Mouse (Mus musculus): ENCODE data around the gene Hoxa4. TPM values are rescaled to one million over a fixed set of nuclear protein-coding genes. Genes with fewer than 3 reads are reported as not detected.
A peak's percentile ranks its signal among the peaks of the same experiment; 100 is the strongest.

Hoxa4 gene
- total RNA-seq, 2 experiments from 2014 or later: 2.0 TPM

DNA sequence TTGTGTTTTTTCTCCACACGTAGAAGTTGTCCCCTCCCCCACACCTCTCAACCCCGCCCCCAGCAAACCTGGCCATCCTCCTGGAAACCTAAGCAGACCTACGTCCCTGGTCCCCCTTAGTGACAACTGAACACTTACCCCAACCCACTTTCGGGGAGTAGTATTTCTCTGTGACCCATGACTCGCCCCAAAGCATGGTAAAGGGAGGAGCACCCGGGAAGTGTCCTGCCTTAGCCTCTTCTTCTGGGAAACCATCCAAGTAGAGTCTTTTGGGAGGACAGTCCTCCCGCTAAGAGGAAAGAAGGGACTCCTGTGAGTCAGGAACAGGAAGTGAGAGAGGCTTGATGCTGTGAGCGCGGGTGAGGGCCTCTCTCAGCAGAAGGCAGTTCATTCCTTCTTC, 31.6 kb downstream of the Hoxa4 start:
- intact Hi-C loops (cut with DNase I): loop anchor here (5.0 kb wide), 3 partner anchors 32 to 153 kb away; partner anchors contain the start of genes Hoxa4 and Hoxa6
- DNase-seq: no peak

DNA sequence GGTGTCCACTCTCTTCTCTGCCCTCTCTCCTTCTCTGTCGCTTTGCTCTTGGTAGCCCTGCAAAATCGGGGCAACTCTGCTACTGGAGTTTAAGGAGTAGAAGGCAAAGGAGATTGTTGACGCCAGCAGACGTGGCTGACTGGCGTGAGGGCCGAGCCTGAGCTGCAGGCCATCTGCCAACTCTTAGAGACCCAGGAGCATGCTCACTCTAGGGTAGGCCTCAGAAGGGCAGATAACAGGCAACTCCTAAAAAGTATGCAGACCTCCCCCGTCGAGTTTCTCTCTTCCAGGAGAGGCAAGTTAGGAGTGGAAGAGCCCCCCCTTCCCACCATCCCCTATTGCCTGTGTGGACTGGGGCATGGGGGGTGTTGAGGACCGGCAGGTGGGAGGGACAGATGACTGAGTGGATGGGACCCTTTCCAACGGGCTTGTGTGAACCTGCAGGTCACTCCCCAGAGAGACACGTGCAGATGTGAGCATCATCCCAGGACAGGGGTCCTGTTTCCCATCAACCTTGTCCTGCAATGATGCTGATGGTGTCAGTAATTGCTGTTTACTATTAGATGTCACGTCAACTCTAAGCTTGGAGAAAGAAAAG, 32.3 kb downstream of the Hoxa4 start:
- DNase-seq: no peak
- intact Hi-C loops (cut with DNase I): loop anchor here (5.0 kb wide), 2 partner anchors 33 to 152 kb away; partner anchors contain the start of gene Hoxa4

DNA sequence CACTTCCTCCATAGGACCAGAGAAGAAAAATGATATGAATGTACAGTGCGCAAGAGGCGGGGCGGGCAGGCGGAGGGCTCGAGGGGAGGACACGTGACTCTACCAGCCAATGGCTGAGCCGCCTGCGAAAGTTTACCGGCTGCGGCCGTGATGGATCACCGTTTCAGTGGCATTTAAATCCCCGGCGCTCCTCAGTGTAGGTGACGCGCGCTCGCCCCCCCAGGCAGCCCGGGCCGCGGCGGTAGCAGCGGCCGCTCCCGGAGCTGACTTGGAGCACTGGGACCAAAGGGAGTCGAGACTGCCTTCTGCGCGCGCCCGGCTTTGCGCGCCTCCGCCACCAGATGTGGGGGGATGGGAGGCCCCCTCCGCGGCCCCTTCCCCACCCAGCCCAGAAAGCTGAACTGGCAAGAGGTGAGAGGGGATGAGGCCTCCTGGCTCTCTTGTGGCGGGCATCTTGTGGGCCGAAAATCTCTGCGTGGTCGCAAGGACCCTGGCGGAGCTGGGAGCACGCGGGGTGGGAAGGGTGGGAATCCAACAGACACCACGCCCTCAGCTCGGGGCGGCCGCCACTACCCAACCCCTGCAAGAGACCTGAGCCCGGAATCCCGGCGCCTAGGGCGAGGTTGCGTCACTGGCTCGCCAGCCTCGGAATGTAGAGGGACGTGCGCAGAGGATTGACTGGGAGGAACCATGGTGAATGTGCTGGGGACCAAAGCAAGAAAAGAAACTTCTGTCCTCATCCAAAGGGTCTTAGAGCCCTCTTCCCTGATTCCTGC, 33.1 kb downstream of the Hoxa4 start, which contains the start of gene Hoxa1:
TSS of gene Hoxa1 (minus strand) at position 42 of the 776 bp plus-strand sequence.
- peak; percentile 59 to 62 for DNase-seq
- intact Hi-C loops (cut with DNase I): loop anchor here (5.0 kb wide), 2 partner anchors 34 to 151 kb away; partner anchors contain the start of gene Hoxa4

DNA sequence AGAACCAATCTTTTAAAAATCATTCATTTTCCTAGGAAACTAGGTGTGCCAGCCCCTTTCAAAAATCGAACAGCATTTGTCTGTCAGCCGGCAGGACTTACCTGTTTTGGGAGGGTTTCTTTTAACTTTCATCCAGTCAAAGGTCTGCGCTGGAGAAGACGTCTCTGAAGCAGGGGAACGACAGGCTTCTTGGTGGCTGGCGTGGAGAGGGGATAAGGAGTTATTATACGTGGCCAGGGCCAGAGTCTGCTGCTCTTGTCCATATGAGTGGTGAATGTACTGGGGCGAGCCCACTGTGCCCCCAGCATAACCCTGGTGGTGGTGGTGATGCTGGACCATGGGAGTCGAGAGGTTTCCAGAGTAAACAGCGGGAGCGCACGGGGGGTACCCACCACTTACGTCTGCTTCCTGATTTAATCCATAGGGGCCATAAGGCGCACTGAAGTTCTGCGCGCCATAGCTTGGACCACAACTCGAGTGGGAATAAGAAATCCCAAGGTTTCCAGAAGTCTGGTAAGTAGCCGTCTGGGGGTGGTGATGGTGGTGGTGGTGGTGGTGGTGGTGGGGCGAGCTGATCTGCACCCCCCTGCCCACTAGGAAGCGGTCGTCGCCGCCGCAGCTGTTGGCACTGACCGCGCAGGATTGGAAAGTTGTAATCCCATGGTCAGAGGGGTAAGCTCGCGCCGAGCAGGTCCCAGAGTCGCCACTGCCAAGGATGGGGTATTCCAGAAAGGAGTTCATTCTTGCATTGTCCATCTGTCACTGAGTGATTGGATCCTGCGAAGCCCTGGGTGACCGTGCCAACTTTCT, 33.9 kb downstream of the Hoxa4 start:
- DNase-seq: no peak
- intact Hi-C loops (cut with DNase I): loop anchor here (5.0 kb wide), 2 partner anchors 35 to 150 kb away; partner anchors contain the start of gene Hoxa4

DNA sequence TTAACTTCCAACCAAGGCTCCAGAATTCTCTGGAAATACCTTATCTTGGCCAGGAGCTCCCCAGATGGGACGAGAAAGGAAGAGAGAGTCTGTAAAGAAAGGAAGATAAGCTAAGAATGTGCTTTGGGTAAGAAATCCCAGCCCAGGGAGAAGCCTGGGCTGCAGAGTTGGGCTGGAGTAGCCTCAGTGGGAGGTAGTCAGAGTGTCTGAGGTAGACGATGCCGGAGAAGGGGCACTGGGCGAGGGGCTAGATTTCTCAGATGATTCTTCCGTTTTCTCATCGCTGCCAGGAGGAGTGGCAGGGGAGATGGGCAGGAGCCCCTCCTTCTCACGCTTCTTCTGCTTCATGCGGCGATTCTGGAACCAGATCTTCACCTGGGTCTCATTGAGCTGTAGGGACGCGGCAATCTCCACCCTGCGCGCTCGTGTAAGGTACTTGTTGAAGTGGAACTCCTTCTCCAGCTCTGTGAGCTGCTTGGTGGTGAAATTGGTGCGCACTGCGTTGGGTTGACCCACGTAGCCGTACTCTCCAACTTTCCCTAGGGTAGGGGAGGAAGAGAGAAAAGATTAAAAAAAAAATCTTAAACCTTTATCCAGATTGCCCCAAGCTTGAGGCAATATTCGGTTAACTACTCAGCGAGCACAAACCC, 34.9 kb downstream of the Hoxa4 start:
- intact Hi-C loops (cut with DNase I): loop anchor here (5.0 kb wide), 2 partner anchors 36 to 149 kb away; partner anchors contain the start of gene Hoxa4

DNA sequence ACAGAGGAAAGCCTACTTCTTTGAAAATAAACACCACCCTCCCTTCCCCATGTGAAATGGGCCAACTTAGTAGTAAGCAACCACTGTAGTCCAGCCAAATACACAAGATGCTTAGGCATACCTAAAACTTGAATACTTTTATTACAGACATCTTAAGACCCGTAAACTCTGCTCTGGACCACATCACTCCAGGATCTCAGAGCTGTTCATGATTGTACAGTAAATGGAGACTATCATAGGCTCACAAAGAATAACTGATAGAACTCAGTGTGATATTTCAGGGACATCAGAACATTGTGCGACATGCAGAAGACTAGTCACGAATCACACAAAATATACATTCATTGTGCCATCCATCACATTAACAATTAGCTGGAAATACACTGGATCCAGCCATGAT, 36.1 kb downstream of the Hoxa4 start:
- DNase-seq: no peak
- intact Hi-C loops (cut with DNase I): loop anchor here (5.0 kb wide), 2 partner anchors 37 to 148 kb away; partner anchors contain the start of gene Hoxa4

More for the DNA sequence above, 34.9 kb downstream of the Hoxa4 start:
- no peak for DNase-seq

DNA sequence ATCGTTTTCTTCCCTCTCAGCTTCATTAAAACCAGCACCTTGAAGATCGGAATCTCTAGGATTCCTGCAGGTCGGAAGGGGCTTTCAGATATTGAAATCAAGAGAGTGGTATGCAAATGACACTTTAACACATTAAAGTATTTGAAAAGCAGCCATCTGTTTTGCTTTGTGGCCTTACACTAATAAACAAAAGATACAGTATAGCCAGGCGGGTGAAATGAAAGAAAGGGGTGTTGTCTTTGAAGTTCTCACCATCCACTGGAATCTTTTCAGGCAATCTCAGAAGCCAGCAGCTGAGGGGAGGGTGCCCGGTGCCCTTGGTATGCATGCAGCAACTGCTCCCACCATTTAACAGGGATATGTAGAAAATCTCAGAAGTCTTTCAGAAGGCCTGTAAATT, 37.5 kb downstream of the Hoxa4 start:
- DNase-seq: no peak
- intact Hi-C loops (cut with DNase I): no loop called here

DNA sequence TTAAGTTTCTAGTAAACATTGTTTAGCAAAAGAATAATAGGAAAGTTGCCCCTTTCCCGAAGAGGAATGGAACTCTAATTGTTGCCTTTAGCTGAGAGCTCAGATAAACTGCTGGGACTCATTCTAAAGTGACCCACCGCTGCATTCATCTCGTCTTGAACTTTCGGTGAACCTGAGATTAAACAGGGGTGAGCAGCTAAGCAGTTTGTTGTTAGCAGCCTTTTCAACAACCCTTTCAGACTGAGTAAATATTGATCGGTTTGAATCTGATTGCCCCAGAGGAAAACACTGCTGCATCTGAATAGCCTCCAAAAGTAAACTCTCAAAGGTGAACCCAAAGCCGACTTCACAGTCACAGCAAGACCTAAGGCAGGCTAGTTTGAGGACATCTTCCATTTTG, 38.3 kb downstream of the Hoxa4 start:
- intact Hi-C loops (cut with DNase I): no loop called here
- no peak for DNase-seq

DNA sequence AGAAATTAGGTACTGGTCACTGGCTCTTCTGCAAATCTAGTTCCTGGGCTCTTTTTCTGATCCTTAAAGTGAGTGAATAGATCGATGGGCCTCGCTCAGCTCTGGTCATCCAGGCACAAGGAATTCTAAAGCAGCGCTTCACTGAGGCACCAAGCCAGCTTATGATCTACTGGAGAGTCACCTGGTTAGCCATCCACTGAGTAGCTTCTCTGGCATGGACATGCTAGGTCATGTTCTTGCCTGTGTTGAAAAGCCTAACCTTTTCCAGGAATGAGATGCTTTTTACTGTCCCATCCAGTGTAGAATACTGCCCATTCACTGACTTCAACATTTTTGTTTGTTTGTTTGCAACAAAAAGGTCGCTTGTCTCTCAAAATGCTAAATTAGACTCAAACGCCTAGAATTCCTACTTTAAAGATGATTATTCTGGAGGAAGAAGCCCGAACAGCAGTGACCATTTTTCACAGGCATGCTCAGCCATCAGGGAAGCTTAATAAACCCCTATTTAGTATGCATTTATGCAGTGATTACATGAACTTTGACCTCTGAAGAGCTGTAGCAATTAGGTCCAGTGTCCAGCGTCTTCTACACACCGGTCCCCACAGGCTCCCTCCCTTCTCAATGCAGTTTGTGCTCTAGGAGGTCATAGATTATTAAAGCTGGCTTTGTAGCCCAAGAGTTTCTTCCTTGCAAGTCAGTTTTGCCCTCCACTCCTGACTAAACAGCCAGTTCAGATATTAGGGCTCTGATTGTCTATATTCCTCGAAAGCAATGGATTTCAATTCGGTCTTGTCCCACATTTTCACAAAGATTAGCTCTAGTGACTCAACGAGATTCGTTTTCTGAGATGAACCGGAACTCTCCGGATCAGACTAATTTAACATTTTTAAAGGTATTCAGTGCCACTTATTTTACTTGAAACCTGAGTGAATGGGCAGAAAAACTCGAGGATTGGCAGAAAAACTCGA, 39.0 kb downstream of the Hoxa4 start:
- DNase-seq: no peak
- intact Hi-C loops (cut with DNase I): no loop called here

DNA sequence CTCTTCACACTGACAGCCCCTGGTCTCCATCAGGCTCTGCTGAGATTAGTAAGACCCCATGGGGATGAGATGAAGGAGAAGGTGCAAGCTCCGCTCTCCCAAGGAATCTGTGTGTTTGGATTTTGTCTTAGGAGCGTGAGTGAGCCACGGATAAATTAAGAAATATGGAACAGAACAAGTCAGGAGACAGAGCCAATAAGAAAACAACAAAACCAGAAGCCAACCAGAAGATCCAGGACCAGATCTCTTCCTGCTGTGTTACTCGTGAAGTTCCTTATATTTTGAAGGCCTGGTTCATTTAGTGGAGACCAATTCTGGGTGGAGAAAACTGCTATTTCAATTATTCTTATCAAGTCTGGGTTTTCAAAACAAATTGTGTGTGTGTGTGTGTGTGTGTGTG, 40.0 kb downstream of the Hoxa4 start:
- intact Hi-C loops (cut with DNase I): no loop called here

DNA sequence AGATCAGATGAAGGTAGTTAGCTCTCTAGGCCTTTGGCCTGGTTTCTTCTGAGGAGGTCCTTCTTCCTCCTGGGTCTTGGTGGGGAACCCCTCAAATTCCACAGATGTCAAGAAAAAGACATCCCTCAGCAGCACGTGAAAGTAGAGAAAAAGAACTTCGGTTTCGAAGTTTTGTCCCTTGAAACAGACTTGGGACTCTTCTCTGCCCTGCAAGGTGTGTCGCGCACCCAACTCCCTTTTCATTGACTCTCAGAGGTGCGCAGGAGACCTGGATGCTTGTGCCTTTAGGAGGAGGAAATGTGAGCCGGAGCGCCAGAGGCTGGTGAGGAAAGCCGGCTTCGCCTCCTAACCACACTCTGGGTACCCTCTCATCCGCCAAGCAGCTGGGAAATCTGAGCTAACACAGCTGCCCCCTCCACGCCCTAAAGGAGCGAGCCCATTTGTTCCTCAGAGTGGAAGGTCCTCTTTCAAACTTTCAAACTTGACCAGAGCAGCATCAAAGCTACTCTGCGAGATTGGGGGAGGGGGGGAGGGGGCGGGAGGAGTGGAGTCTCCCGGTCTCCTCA, 41.1 kb downstream of the Hoxa4 start:
- DNase-seq: no peak
- intact Hi-C loops (cut with DNase I): no loop called here

More for the DNA sequence above, 40.0 kb downstream of the Hoxa4 start:
- no peak for DNase-seq

Small RNA genes within 50 kb of the gene (microRNA-seq; reads per million reads assigned to microRNA genes)
- 9,027 to 9,576 reads per million in 2 experiments for gene Mir196b

Other genes with a start within 250 kb of the Hoxa4 start
- gene Skap2, start 179.2 kb downstream of the Hoxa4 start, total RNA-seq (2021): 1 to 10 TPM; 2.1 to 3.6 TPM
- gene Hoxa1, start 33.4 kb downstream of the Hoxa4 start, total RNA-seq (2021): under 1 TPM; 0.13 to 0.15 TPM
- gene Hoxa2, start 26.9 kb downstream of the Hoxa4 start, total RNA-seq (2021): under 1 TPM in 1 of 2 experiments, not detected in 1; 0.22 TPM
- not detected for gene 5730596B20Rik, start 14.3 kb downstream of the Hoxa4 start, total RNA-seq (2021)
- 1 to 10 TPM; 1.6 to 2.0 TPM for gene Hoxa5, start 12.8 kb upstream of the Hoxa4 start, total RNA-seq (2021)
- gene Hoxa6, start 17.0 kb upstream of the Hoxa4 start, total RNA-seq (2021): 1 to 10 TPM; 1.3 to 1.8 TPM
- gene Hoxa3, start 21.6 kb upstream of the Hoxa4 start, total RNA-seq (2021): 1 to 10 TPM; 1.9 to 2.2 TPM
- gene Gm28308, start 21.6 kb upstream of the Hoxa4 start, total RNA-seq (2021): under 1 TPM in 1 of 2 experiments, not detected in 1; 0.71 TPM
- 1 to 10 TPM; 3.7 to 4.0 TPM for gene Hoxa7, start 30.1 kb upstream of the Hoxa4 start, total RNA-seq (2021)
- 1 to 10 TPM; 3.9 to 6.8 TPM for gene Hoxa9, start 39.3 kb upstream of the Hoxa4 start, total RNA-seq (2021)
- 10 to 100 TPM; 13.6 to 16.9 TPM for gene Hoxa10, start 49.1 kb upstream of the Hoxa4 start, total RNA-seq (2021)
- 1 to 10 TPM; 2.0 to 2.7 TPM for gene Hoxa11, start 54.1 kb upstream of the Hoxa4 start, total RNA-seq (2021)
- 1 to 10 TPM; 2.4 to 3.6 TPM for gene Hoxa13, start 69.1 kb upstream of the Hoxa4 start, total RNA-seq (2021)
- gene Evx1, start 121.7 kb upstream of the Hoxa4 start, total RNA-seq (2021): not detected